Mouse (Mus musculus) embryonic fibroblast, embryonic 13.5 days (primary cell): ENCODE data around the gene Sh2d4b.

Experiments
- CTCF ChIP-seq: IDR thresholded peaks from 2 replicates; pipeline ENCODE4 v1.5.1; 2011; ENCODE audit warnings: mild to moderate bottlenecking, control low read depth, low read length, moderate library complexity, borderline replicate concordance; ENCODE audit not compliant: insufficient read depth
- POLR2A ChIP-seq: IDR thresholded peaks from 2 replicates; pipeline ENCODE4 v1.6.1; 2011; ENCODE audit warnings: low read depth, mild to moderate bottlenecking, control low read depth, low read length, moderate library complexity

- TF ChIP-seq CTCF: no peak
- no peak for TF ChIP-seq POLR2A
Measured at GRCm38 (mm10) chr14:40935481-40935880, 42.4 kb upstream of the Sh2d4b start.
